Mouse (Mus musculus) thymus, adult 2 months (tissue): ENCODE results near the gene Stn1. TPM values are rescaled to one million over a fixed set of nuclear protein-coding genes. Genes with fewer than 3 reads are reported as not detected.

ENCODE experiments used
- DNase-seq: peaks from one replicate; pipeline ENCODE4 v3.0.0; 2021
- H3K27ac ChIP-seq: fragments of 200-500 bp; 2 replicates; pipeline ENCODE4 v1.5.1; 2012; ENCODE audit warnings: low read length, control low read depth; ENCODE audit not compliant: control insufficient read depth, insufficient read depth
- H3K27me3 ChIP-seq: fragments of 200-500 bp; 2 replicates; pipeline ENCODE4 v1.6.1; 2012; ENCODE audit warnings: mild to moderate bottlenecking, low read length, moderate library complexity, mixed read lengths; ENCODE audit not compliant: control insufficient read depth, insufficient read depth
- H3K36me3 ChIP-seq: fragments of 200-500 bp; 2 replicates; pipeline ENCODE4 v1.6.1; 2012; ENCODE audit warnings: mild to moderate bottlenecking, low read length, moderate library complexity; ENCODE audit not compliant: control insufficient read depth, insufficient read depth
- H3K4me1 ChIP-seq: fragments of 200-500 bp; replicated peaks from 2 replicates; pipeline ENCODE4 v1.6.1; 2012; ENCODE audit warnings: low read length; ENCODE audit not compliant: control insufficient read depth, insufficient read depth
- H3K4me3 ChIP-seq: fragments of 200-500 bp; 2 replicates; pipeline ENCODE4 v1.5.1; 2012; ENCODE audit warnings: mild to moderate bottlenecking, low read length, control low read depth, moderate library complexity; ENCODE audit not compliant: control insufficient read depth, insufficient read depth
- CTCF ChIP-seq: fragments of 200-500 bp; IDR thresholded peaks from 2 replicates; pipeline ENCODE4 v1.5.1; 2012; ENCODE audit warnings: mild to moderate bottlenecking, control low read depth, low read length, moderate library complexity, borderline replicate concordance; ENCODE audit not compliant: control insufficient read depth, poor library complexity, insufficient read depth; ENCODE audit errors: extremely low read depth
- POLR2A ChIP-seq: fragments of 200-500 bp; IDR thresholded peaks from 2 replicates; pipeline ENCODE4 v1.6.1; 2012; ENCODE audit warnings: mild to moderate bottlenecking, low read length, control low read depth, moderate library complexity; ENCODE audit not compliant: control insufficient read depth, poor library complexity, insufficient read depth; ENCODE audit errors: extremely low read depth
- WGBS: fragments of 180-500 bp; shearing (Covaris S2); methylation state at CpG from one replicate; pipeline ENCODE4 v1.1.7; 2018; 5-methylcytosine and 5-hydroxymethylcytosine counted together
- polyA plus RNA-seq: library from polyadenylated mRNA; depleted of rRNA; stranded (reverse); fragments of >200 nt; gene quantifications from 2 replicates; pipeline ENCODE4 v1.2.3, GENCODE M21; 2012

The Stn1 gene
- polyA plus RNA-seq, 1 experiment, result 24.8 TPM

DNA sequence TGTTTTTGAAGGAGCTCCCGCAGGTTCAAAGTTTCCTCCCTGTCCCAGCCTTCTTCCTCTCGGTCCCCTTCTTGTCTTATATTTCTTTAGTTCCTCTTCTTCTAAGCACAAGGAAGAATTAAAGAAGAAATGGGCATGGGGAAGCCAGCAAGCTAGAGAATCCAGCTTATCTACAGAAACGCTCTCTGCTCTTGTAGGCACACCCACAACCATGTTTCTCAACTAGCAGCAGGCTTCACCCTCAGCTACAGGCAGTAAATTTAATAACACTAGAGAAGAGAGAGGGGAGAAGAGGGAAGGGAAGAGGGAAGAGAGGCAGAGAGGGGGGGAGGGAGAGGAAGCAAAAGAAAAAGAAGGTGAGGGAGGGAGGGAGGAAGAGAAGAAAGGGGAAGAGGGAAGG lies 29.1 kb downstream of the Stn1 start:
- H3K4me3 ChIP-seq, result no peak overlapping the region; the same call in 1 of the 2 replicates
- H3K4me1 ChIP-seq, result peaks cover 47% of the 10 kb centered on the region
- WGBS, result 9% methylated on average over 3 of the region's 3 CpGs
- H3K27ac ChIP-seq, result no peak overlapping the region
- TF ChIP-seq POLR2A (no peak), CTCF (no peak)
- no peak for DNase-seq
- no peaks in the 10 kb centered on the region; the same call in 1 of the 2 replicates for H3K27me3 ChIP-seq
- H3K36me3 ChIP-seq, result no peaks in the 10 kb centered on the region

DNA sequence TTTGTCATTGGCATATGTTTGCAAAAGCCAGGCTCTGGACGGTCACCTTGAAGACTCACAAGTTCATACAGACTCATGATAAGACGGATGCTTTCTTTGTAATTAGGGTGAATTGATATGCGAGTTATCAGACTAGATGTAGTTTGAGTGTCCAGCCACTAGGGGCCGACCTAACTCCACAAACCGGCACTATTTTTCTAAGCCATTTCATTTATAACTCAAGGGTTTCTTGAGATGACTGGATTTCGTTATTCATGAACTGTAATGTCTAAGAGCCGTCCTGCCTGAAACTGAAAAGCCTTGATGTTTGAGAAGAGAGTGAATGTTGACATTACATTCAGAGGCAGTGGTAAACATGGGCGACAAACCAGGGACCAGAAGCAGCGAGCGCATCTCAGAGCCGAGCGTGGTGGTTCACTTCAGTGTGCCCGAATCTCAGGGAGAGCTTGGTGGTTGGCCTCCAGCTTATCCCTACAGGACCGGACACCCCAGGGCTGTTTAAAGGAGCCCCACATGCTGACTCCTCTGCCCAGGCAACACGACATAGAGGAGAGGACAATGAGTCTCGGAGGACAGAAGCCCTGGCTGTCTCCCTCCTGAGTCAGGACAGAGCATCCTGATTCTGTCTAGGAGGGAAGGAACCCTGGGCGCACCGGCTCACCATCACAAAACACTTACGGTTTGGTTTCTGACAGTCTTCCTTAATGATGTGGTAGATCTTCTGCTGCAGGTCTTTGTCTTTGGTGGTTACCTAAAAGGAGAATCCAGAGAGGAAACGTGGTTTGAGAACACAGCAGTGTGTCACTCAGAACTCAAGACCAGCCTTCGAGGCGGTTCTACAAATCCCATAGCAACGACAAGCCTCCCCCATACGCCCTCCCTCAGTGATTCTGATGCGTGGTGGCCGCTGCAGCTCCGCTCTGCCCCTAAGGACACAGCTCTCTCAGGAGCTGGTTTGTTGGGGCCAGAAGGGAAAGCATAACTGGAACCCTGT lies 29.9 kb downstream of the Stn1 start:
- peak; percentile 79 for DNase-seq
- H3K27ac ChIP-seq, result no peak overlapping the region
- H3K4me1 ChIP-seq, result peaks cover 41% of the 10 kb centered on the region
- 13% methylated on average over 27 of the region's 27 CpGs for WGBS
- no peaks in the 10 kb centered on the region; the same call in 1 of the 2 replicates for H3K27me3 ChIP-seq
- peak overlapping the region; percentile 10; the same call in 1 of the 2 replicates for H3K4me3 ChIP-seq
- H3K36me3 ChIP-seq, result no peaks in the 10 kb centered on the region
- 0 out of 2 replicates have a peak, but pooled peaks have one; percentile 23 for TF ChIP-seq POLR2A
- no peak for TF ChIP-seq CTCF

DNA sequence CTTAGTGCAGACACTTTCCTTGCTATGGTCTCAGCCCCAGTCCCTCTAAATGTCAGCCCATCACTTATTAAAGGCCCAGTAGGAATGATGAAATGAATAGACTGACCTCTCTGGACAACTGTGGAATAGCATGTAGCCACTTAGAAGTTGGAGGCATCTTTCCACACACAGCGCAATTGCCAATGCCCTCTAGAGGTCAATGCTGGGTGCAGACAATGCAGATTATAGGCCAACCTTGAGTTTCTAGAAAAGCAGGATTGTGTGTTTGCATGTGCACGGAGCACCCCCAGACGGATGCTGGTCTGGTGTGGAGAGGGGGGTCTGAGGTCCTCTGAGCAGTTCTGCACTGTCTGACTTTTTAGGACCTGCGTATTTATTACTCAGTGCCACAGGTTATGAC lies 33.7 kb downstream of the Stn1 start:
- Histone ChIP-seq H3K4me3 (no peak overlapping the region), H3K27me3 (no peaks in the 10 kb centered on the region; the same call in 1 of the 2 replicates), H3K4me1 (peaks cover 14% of the 10 kb centered on the region), H3K36me3 (no peaks in the 10 kb centered on the region), H3K27ac (no peak overlapping the region)
- TF ChIP-seq CTCF (no peak), POLR2A (no peak)
- WGBS, result 83% methylated on average over 4 of the region's 4 CpGs
- no peak for DNase-seq

DNA sequence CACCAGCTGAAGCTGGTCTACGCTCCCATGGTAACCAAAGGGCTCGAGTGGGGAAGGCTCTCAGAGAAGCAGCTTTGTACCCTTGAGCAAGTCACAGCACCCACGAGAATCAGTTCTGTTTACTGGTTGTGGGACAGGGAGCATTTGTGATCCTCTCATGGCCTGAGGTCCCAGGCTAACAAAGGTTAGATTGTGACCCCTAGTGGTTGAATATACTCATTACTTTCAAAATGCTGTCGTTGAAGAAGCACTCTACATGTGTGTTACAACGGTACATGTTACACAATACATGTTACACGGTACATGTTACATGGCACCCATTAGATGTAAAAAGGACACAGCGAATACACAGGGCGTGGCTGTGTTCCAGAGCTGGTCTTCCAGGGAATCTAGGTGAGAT lies 34.7 kb downstream of the Stn1 start:
- TF ChIP-seq CTCF (peak; percentile 42; the same call in 1 of the 2 replicates), POLR2A (no peak)
- H3K4me3 ChIP-seq, result no peak overlapping the region
- no peak for DNase-seq
- H3K4me1 ChIP-seq, result peaks cover 4% of the 10 kb centered on the region
- no peak overlapping the region for H3K27ac ChIP-seq
- no peaks in the 10 kb centered on the region for H3K36me3 ChIP-seq
- WGBS, result 86% methylated on average over 8 of the region's 8 CpGs
- H3K27me3 ChIP-seq, result no peaks in the 10 kb centered on the region; the same call in 1 of the 2 replicates

DNA sequence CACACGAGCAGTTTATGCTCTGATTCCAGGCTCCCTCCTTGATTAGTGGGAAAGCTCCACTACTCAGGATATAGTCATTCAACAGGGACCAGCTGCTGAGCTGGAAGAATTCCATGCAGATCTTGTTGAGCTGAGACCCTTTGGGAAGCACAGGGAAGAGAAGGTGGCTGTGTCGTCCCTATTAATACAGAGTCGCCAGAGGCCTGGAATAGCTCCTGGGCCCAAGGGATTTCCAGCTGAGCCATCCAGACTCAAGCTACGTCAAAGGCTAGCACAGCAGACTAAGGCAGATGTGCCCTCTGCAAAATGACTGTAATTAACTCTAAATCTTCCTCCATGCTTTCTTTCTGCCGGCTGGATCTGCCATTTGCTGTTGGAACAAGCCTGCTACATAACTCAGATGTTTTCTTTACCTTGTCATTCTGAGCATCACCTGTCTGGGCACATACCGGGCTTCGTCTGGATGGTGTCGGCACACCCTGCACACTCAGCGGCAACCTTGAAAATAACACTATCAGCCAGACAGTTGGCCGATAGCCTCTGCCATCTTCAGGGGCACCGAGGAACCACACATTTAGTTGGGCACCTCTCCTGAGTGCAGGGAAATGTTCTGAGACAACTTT lies 36.8 kb downstream of the Stn1 start:
- H3K36me3 ChIP-seq, result no peaks in the 10 kb centered on the region
- H3K4me3 ChIP-seq, result no peak overlapping the region
- no peak overlapping the region for H3K27ac ChIP-seq
- 92% methylated on average over 11 of the region's 11 CpGs for WGBS
- H3K27me3 ChIP-seq, result no peaks in the 10 kb centered on the region; the same call in 1 of the 2 replicates
- no peak for DNase-seq
- H3K4me1 ChIP-seq, result no peaks in the 10 kb centered on the region
- TF ChIP-seq POLR2A (no peak), CTCF (no peak)

DNA sequence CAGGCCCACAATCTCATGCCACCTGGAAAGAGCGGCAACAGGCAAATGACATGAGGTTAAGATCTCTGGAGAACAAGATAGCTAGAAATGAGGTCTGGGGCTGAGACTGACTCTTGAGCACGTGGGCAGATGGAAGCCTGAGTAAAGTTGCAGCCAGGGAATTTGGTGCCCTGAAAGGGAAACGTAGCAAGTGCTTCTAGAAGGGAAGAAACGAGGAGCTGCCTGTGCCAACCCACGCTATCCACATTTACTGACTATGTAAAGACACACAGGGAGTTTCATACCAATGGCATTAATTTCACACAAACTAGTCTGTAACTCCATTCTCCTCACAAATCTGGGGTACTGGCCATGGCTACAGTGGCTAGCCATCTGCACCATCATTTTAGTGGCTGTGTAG lies 37.5 kb downstream of the Stn1 start:
- WGBS, result 96% methylated on average over 5 of the region's 5 CpGs
- no peak overlapping the region for H3K27ac ChIP-seq
- no peak for DNase-seq
- no peaks in the 10 kb centered on the region for H3K36me3 ChIP-seq
- H3K4me1 ChIP-seq, result no peaks in the 10 kb centered on the region
- no peaks in the 10 kb centered on the region for H3K27me3 ChIP-seq
- no peak overlapping the region for H3K4me3 ChIP-seq
- TF ChIP-seq CTCF (no peak), POLR2A (no peak)
